Mouse (Mus musculus): ENCODE results near the gene Spryd4. TPM values are rescaled to one million over a fixed set of nuclear protein-coding genes. Genes with fewer than 3 reads are reported as not detected.

The Spryd4 gene
- total and polyA plus RNA-seq, 2 experiments = 21.1 to 33.1 TPM

- H3K36me3 ChIP-seq (ENCODE audit: control insufficient read depth, insufficient read depth, low read length) = peaks cover 22% of the 10 kb centered on the region
- H3K4me3 ChIP-seq (ENCODE audit: insufficient read depth, low read depth, low read length) = peak overlapping the region; percentile 65; the same call in 1 of the 2 replicates
- H3K79me2 ChIP-seq (ENCODE audit: control insufficient read depth, insufficient read depth, low read length) = no peaks in the 10 kb centered on the region
- H3K27me3 ChIP-seq (ENCODE audit: control insufficient read depth, insufficient read depth, low read length) = no peaks in the 10 kb centered on the region
- peak; percentile 23 for DNase-seq (ENCODE audit: extremely low read depth, low read depth, low spot score)
- H3K4me1 ChIP-seq (ENCODE audit: control insufficient read depth, insufficient read depth, low read length) = peaks cover 10% of the 10 kb centered on the region; the same call in 1 of the 2 replicates
- H3K9ac ChIP-seq (ENCODE audit: low read depth, low read length) = no peak overlapping the region
- TF ChIP-seq CTCF (IDR thresholded peaks at IDR 0.05; ENCODE audit: low read depth, low read length) = no peak
- TF ChIP-seq POLR2A (IDR thresholded peaks at IDR 0.05; ENCODE audit: extremely low read depth, insufficient read depth, low read length) = no peak
- H3K27ac ChIP-seq (replicated peaks; ENCODE audit: insufficient read depth, low read depth, low read length) = peak overlapping the region; percentile 47
- 29% methylated on average over 6 of the region's 6 CpGs for WGBS
Measured at GRCm38 (mm10) chr10:128212148-128212547, 541 bp upstream of the Spryd4 start.

GRCm38 (mm10) chr10:128210954-128211353 lies 653 bp downstream of the Spryd4 start:
- peak; percentile 48; the same call in 1 of the 2 replicates for TF ChIP-seq POLR2A (IDR thresholded peaks at IDR 0.05; ENCODE audit: extremely low read depth, insufficient read depth, low read length)
- TF ChIP-seq CTCF (IDR thresholded peaks at IDR 0.05; ENCODE audit: low read depth, low read length) = no peak
- peak overlapping the region; percentile 79 for H3K9ac ChIP-seq (ENCODE audit: low read depth, low read length)
- peak overlapping the region; percentile 89 for H3K27ac ChIP-seq (replicated peaks; ENCODE audit: insufficient read depth, low read depth, low read length)
- peak overlapping the region; percentile 65 for H3K4me3 ChIP-seq (ENCODE audit: insufficient read depth, low read depth, low read length)
- H3K27me3 ChIP-seq (ENCODE audit: control insufficient read depth, insufficient read depth, low read length) = no peaks in the 10 kb centered on the region
- peaks cover 32% of the 10 kb centered on the region for H3K36me3 ChIP-seq (ENCODE audit: control insufficient read depth, insufficient read depth, low read length)
- DNase-seq (ENCODE audit: extremely low read depth, low read depth, low spot score) = peak; percentile 88
- peaks cover 10% of the 10 kb centered on the region; the same call in 1 of the 2 replicates for H3K4me1 ChIP-seq (ENCODE audit: control insufficient read depth, insufficient read depth, low read length)
- WGBS = 6% methylated on average over 14 of the region's 14 CpGs
- no peaks in the 10 kb centered on the region for H3K79me2 ChIP-seq (ENCODE audit: control insufficient read depth, insufficient read depth, low read length)

GRCm38 (mm10) chr10:128210131-128210530 lies 1.5 kb downstream of the Spryd4 start:
- TF ChIP-seq POLR2A (IDR thresholded peaks at IDR 0.05; ENCODE audit: extremely low read depth, insufficient read depth, low read length) = no peak
- no peak for TF ChIP-seq CTCF (IDR thresholded peaks at IDR 0.05; ENCODE audit: low read depth, low read length)
- 26% methylated on average over 2 of the region's 2 CpGs for WGBS
- Histone ChIP-seq H3K79me2 (ENCODE audit: control insufficient read depth, insufficient read depth, low read length) (no peaks in the 10 kb centered on the region), H3K27me3 (ENCODE audit: control insufficient read depth, insufficient read depth, low read length) (no peaks in the 10 kb centered on the region), H3K27ac (replicated peaks; ENCODE audit: insufficient read depth, low read depth, low read length) (peak overlapping the region; percentile 89), H3K4me1 (ENCODE audit: control insufficient read depth, insufficient read depth, low read length) (peaks cover 13% of the 10 kb centered on the region), H3K4me3 (ENCODE audit: insufficient read depth, low read depth, low read length) (peak overlapping the region; percentile 14), H3K9ac (ENCODE audit: low read depth, low read length) (peak overlapping the region; percentile 79), H3K36me3 (ENCODE audit: control insufficient read depth, insufficient read depth, low read length) (peaks cover 38% of the 10 kb centered on the region)
- DNase-seq (ENCODE audit: extremely low read depth, low read depth, low spot score) = peak; percentile 68

- Histone ChIP-seq H3K27ac (replicated peaks; ENCODE audit: insufficient read depth, low read depth, low read length) (peak overlapping the region; percentile 33), H3K36me3 (ENCODE audit: control insufficient read depth, insufficient read depth, low read length) (peaks cover 38% of the 10 kb centered on the region), H3K4me3 (ENCODE audit: insufficient read depth, low read depth, low read length) (no peak overlapping the region), H3K79me2 (ENCODE audit: control insufficient read depth, insufficient read depth, low read length) (no peaks in the 10 kb centered on the region), H3K27me3 (ENCODE audit: control insufficient read depth, insufficient read depth, low read length) (no peaks in the 10 kb centered on the region), H3K9ac (ENCODE audit: low read depth, low read length) (peak overlapping the region; percentile 16), H3K4me1 (ENCODE audit: control insufficient read depth, insufficient read depth, low read length) (peaks cover 19% of the 10 kb centered on the region)
- WGBS = 74% methylated on average over 11 of the region's 11 CpGs
- peak; percentile 50 for DNase-seq (ENCODE audit: extremely low read depth, low read depth, low spot score)
- no peak for TF ChIP-seq POLR2A (IDR thresholded peaks at IDR 0.05; ENCODE audit: extremely low read depth, insufficient read depth, low read length)
- no peak for TF ChIP-seq CTCF (IDR thresholded peaks at IDR 0.05; ENCODE audit: low read depth, low read length)
Measured at GRCm38 (mm10) chr10:128209311-128210009, 2.1 kb downstream of the Spryd4 start.

- H3K36me3 ChIP-seq (ENCODE audit: control insufficient read depth, insufficient read depth, low read length) = peaks cover 42% of the 10 kb centered on the region
- TF ChIP-seq POLR2A (IDR thresholded peaks at IDR 0.05; ENCODE audit: extremely low read depth, insufficient read depth, low read length) (no peak), CTCF (IDR thresholded peaks at IDR 0.05; ENCODE audit: low read depth, low read length) (no peak)
- H3K27me3 ChIP-seq (ENCODE audit: control insufficient read depth, insufficient read depth, low read length) = no peaks in the 10 kb centered on the region
- H3K27ac ChIP-seq (replicated peaks; ENCODE audit: insufficient read depth, low read depth, low read length) = peak overlapping the region; percentile 41
- WGBS = 88% methylated on average over 10 of the region's 10 CpGs
- no peak for DNase-seq (ENCODE audit: extremely low read depth, low read depth, low spot score)
- peaks cover 29% of the 10 kb centered on the region for H3K4me1 ChIP-seq (ENCODE audit: control insufficient read depth, insufficient read depth, low read length)
- no peak overlapping the region for H3K4me3 ChIP-seq (ENCODE audit: insufficient read depth, low read depth, low read length)
- H3K9ac ChIP-seq (ENCODE audit: low read depth, low read length) = no peak overlapping the region
- no peaks in the 10 kb centered on the region for H3K79me2 ChIP-seq (ENCODE audit: control insufficient read depth, insufficient read depth, low read length)
Measured at GRCm38 (mm10) chr10:128208326-128208725, 3.3 kb downstream of the Spryd4 start.

GRCm38 (mm10) chr10:128204941-128205340 lies 6.7 kb downstream of the Spryd4 start:
- peak overlapping the region; percentile 39; the same call in 1 of the 2 replicates for H3K9ac ChIP-seq (ENCODE audit: low read depth, low read length)
- H3K4me3 ChIP-seq (ENCODE audit: insufficient read depth, low read depth, low read length) = no peak overlapping the region
- H3K27ac ChIP-seq (replicated peaks; ENCODE audit: insufficient read depth, low read depth, low read length) = peak overlapping the region; percentile 66
- no peak for TF ChIP-seq POLR2A (IDR thresholded peaks at IDR 0.05; ENCODE audit: extremely low read depth, insufficient read depth, low read length)
- no peak for DNase-seq (ENCODE audit: extremely low read depth, low read depth, low spot score)
- no peaks in the 10 kb centered on the region for H3K79me2 ChIP-seq (ENCODE audit: control insufficient read depth, insufficient read depth, low read length)
- H3K36me3 ChIP-seq (ENCODE audit: control insufficient read depth, insufficient read depth, low read length) = peaks cover 41% of the 10 kb centered on the region
- H3K27me3 ChIP-seq (ENCODE audit: control insufficient read depth, insufficient read depth, low read length) = no peaks in the 10 kb centered on the region
- 54% methylated on average over 15 of the region's 15 CpGs for WGBS
- H3K4me1 ChIP-seq (ENCODE audit: control insufficient read depth, insufficient read depth, low read length) = peaks cover 28% of the 10 kb centered on the region

All from liver, adult 2 months (tissue).